Mouse (Mus musculus): ENCODE data around the gene Cnnm1. TPM values are rescaled to one million over a fixed set of nuclear protein-coding genes. Genes with fewer than 3 reads are reported as not detected.

Gene Cnnm1
- polyA plus RNA-seq, 1 experiment from 2014 or later: 0.32 TPM

- WGBS: 68% methylated on average over 4 of the region's 4 CpGs
- Histone ChIP-seq H3K9ac (replicated peaks; ENCODE audit: low read depth, low read length) (no peak overlapping the region), H3K4me1 (ENCODE audit: control insufficient read depth, insufficient read depth, low read length) (no peaks in the 10 kb centered on the region), H3K4me2 (replicated peaks; ENCODE audit: low read depth, low read length) (no peak overlapping the region), H3K27me3 (ENCODE audit: control insufficient read depth, insufficient read depth, low read length) (no peaks in the 10 kb centered on the region), H3K27ac (ENCODE audit: low read length) (no peak overlapping the region), H3K9me3 (ENCODE audit: control insufficient read depth, low read depth, low read length) (no peaks in the 10 kb centered on the region), H3K36me3 (ENCODE audit: control insufficient read depth, insufficient read depth, low read length) (no peaks in the 10 kb centered on the region), H3K4me3 (ENCODE audit: low read depth, low read length) (no peak overlapping the region)
- ATAC-seq (ENCODE audit: insufficient number of reproducible peaks, insufficient read depth, low FRiP score, low read depth): no peak
These were observed 19.7 kb downstream of the Cnnm1 start for GRCm38 (mm10) chr19:43459948-43460347.

GRCm38 (mm10) chr19:43460481-43460880 is 20.2 kb downstream of the Cnnm1 start:
- Histone ChIP-seq H3K9me3 (ENCODE audit: control insufficient read depth, low read depth, low read length) (no peaks in the 10 kb centered on the region), H3K36me3 (ENCODE audit: control insufficient read depth, insufficient read depth, low read length) (no peaks in the 10 kb centered on the region), H3K27ac (ENCODE audit: low read length) (no peak overlapping the region), H3K9ac (replicated peaks; ENCODE audit: low read depth, low read length) (no peak overlapping the region), H3K4me1 (ENCODE audit: control insufficient read depth, insufficient read depth, low read length) (no peaks in the 10 kb centered on the region), H3K4me3 (ENCODE audit: low read depth, low read length) (no peak overlapping the region), H3K27me3 (ENCODE audit: control insufficient read depth, insufficient read depth, low read length) (no peaks in the 10 kb centered on the region), H3K4me2 (replicated peaks; ENCODE audit: low read depth, low read length) (no peak overlapping the region)
- ATAC-seq (ENCODE audit: insufficient number of reproducible peaks, insufficient read depth, low FRiP score, low read depth): no peak
- 84% methylated on average over 12 of the region's 12 CpGs for WGBS

- H3K36me3 ChIP-seq (ENCODE audit: control insufficient read depth, insufficient read depth, low read length): no peaks in the 10 kb centered on the region
These were observed 21.9 kb downstream of the Cnnm1 start for GRCm38 (mm10) chr19:43462141-43462540.

GRCm38 (mm10) chr19:43463546-43464293 is 23.5 kb downstream of the Cnnm1 start:
- Histone ChIP-seq H3K9me3 (ENCODE audit: control insufficient read depth, low read depth, low read length) (no peaks in the 10 kb centered on the region), H3K4me2 (replicated peaks; ENCODE audit: low read depth, low read length) (no peak overlapping the region), H3K4me1 (ENCODE audit: control insufficient read depth, insufficient read depth, low read length) (no peaks in the 10 kb centered on the region), H3K9ac (replicated peaks; ENCODE audit: low read depth, low read length) (no peak overlapping the region), H3K27ac (ENCODE audit: low read length) (no peak overlapping the region), H3K4me3 (ENCODE audit: low read depth, low read length) (no peak overlapping the region), H3K27me3 (ENCODE audit: control insufficient read depth, insufficient read depth, low read length) (no peaks in the 10 kb centered on the region), H3K36me3 (ENCODE audit: control insufficient read depth, insufficient read depth, low read length) (no peaks in the 10 kb centered on the region)
- ATAC-seq (ENCODE audit: insufficient number of reproducible peaks, insufficient read depth, low FRiP score, low read depth): no peak
- 83% methylated on average over 7 of the region's 7 CpGs for WGBS

More at GRCm38 (mm10) chr19:43462141-43462540, 21.9 kb downstream of the Cnnm1 start:
- ATAC-seq (ENCODE audit: insufficient number of reproducible peaks, insufficient read depth, low FRiP score, low read depth): no peak
- Histone ChIP-seq H3K4me3 (ENCODE audit: low read depth, low read length) (no peak overlapping the region), H3K27me3 (ENCODE audit: control insufficient read depth, insufficient read depth, low read length) (no peaks in the 10 kb centered on the region), H3K4me1 (ENCODE audit: control insufficient read depth, insufficient read depth, low read length) (no peaks in the 10 kb centered on the region), H3K27ac (ENCODE audit: low read length) (no peak overlapping the region), H3K4me2 (replicated peaks; ENCODE audit: low read depth, low read length) (no peak overlapping the region), H3K9me3 (ENCODE audit: control insufficient read depth, low read depth, low read length) (no peaks in the 10 kb centered on the region), H3K9ac (replicated peaks; ENCODE audit: low read depth, low read length) (no peak overlapping the region)
- WGBS: 91% methylated on average over 3 of the region's 3 CpGs

GRCm38 (mm10) chr19:43464294-43464687 is 24.1 kb downstream of the Cnnm1 start:
- no peak overlapping the region for H3K4me3 ChIP-seq (ENCODE audit: low read depth, low read length)
- 79% methylated on average over 3 of the region's 3 CpGs for WGBS
- ATAC-seq (ENCODE audit: insufficient number of reproducible peaks, insufficient read depth, low FRiP score, low read depth): no peak
- no peak overlapping the region for H3K27ac ChIP-seq (ENCODE audit: low read length)
- no peaks in the 10 kb centered on the region for H3K4me1 ChIP-seq (ENCODE audit: control insufficient read depth, insufficient read depth, low read length)
- H3K9me3 ChIP-seq (ENCODE audit: control insufficient read depth, low read depth, low read length): no peaks in the 10 kb centered on the region
- H3K4me2 ChIP-seq (replicated peaks; ENCODE audit: low read depth, low read length): no peak overlapping the region
- H3K36me3 ChIP-seq (ENCODE audit: control insufficient read depth, insufficient read depth, low read length): no peaks in the 10 kb centered on the region
- no peaks in the 10 kb centered on the region for H3K27me3 ChIP-seq (ENCODE audit: control insufficient read depth, insufficient read depth, low read length)
- H3K9ac ChIP-seq (replicated peaks; ENCODE audit: low read depth, low read length): no peak overlapping the region

- H3K4me1 ChIP-seq (ENCODE audit: control insufficient read depth, insufficient read depth, low read length): no peaks in the 10 kb centered on the region
- H3K4me3 ChIP-seq (ENCODE audit: low read depth, low read length): no peak overlapping the region
- no peak overlapping the region for H3K9ac ChIP-seq (replicated peaks; ENCODE audit: low read depth, low read length)
- no peaks in the 10 kb centered on the region for H3K9me3 ChIP-seq (ENCODE audit: control insufficient read depth, low read depth, low read length)
- no peak for ATAC-seq (ENCODE audit: insufficient number of reproducible peaks, insufficient read depth, low FRiP score, low read depth)
- H3K36me3 ChIP-seq (ENCODE audit: control insufficient read depth, insufficient read depth, low read length): no peaks in the 10 kb centered on the region
- no peak overlapping the region for H3K27ac ChIP-seq (ENCODE audit: low read length)
- H3K27me3 ChIP-seq (ENCODE audit: control insufficient read depth, insufficient read depth, low read length): no peaks in the 10 kb centered on the region
- no peak overlapping the region for H3K4me2 ChIP-seq (replicated peaks; ENCODE audit: low read depth, low read length)
- 91% methylated on average over 11 of the region's 11 CpGs for WGBS
These were observed 24.8 kb downstream of the Cnnm1 start for GRCm38 (mm10) chr19:43465076-43465475.

GRCm38 (mm10) chr19:43465601-43466255 is 25.5 kb downstream of the Cnnm1 start:
- no peaks in the 10 kb centered on the region for H3K36me3 ChIP-seq (ENCODE audit: control insufficient read depth, insufficient read depth, low read length)
- no peaks in the 10 kb centered on the region for H3K9me3 ChIP-seq (ENCODE audit: control insufficient read depth, low read depth, low read length)
- WGBS: 92% methylated on average over 14 of the region's 14 CpGs
- no peaks in the 10 kb centered on the region for H3K27me3 ChIP-seq (ENCODE audit: control insufficient read depth, insufficient read depth, low read length)
- H3K4me3 ChIP-seq (ENCODE audit: low read depth, low read length): no peak overlapping the region
- H3K4me1 ChIP-seq (ENCODE audit: control insufficient read depth, insufficient read depth, low read length): no peaks in the 10 kb centered on the region
- ATAC-seq (ENCODE audit: insufficient number of reproducible peaks, insufficient read depth, low FRiP score, low read depth): no peak
- no peak overlapping the region for H3K4me2 ChIP-seq (replicated peaks; ENCODE audit: low read depth, low read length)
- H3K9ac ChIP-seq (replicated peaks; ENCODE audit: low read depth, low read length): no peak overlapping the region
- no peak overlapping the region for H3K27ac ChIP-seq (ENCODE audit: low read length)

- Histone ChIP-seq H3K27me3 (ENCODE audit: control insufficient read depth, insufficient read depth, low read length) (no peaks in the 10 kb centered on the region), H3K4me2 (replicated peaks; ENCODE audit: low read depth, low read length) (no peak overlapping the region), H3K4me1 (ENCODE audit: control insufficient read depth, insufficient read depth, low read length) (no peaks in the 10 kb centered on the region), H3K27ac (ENCODE audit: low read length) (no peak overlapping the region), H3K9me3 (ENCODE audit: control insufficient read depth, low read depth, low read length) (no peaks in the 10 kb centered on the region), H3K36me3 (ENCODE audit: control insufficient read depth, insufficient read depth, low read length) (no peaks in the 10 kb centered on the region), H3K9ac (replicated peaks; ENCODE audit: low read depth, low read length) (no peak overlapping the region), H3K4me3 (ENCODE audit: low read depth, low read length) (no peak overlapping the region)
- ATAC-seq (ENCODE audit: insufficient number of reproducible peaks, insufficient read depth, low FRiP score, low read depth): no peak
- WGBS: 78% methylated on average over 12 of the region's 12 CpGs
These were observed 27.9 kb downstream of the Cnnm1 start for GRCm38 (mm10) chr19:43467927-43468685.
